Mouse (Mus musculus) forebrain, embryonic 15.5 days (tissue): ENCODE data around the gene Zkscan3. TPM values are rescaled to one million over a fixed set of nuclear protein-coding genes. Genes with fewer than 3 reads are reported as not detected.
A peak's percentile ranks its signal among the peaks of the same experiment; 100 is the strongest.

ENCODE experiments used
- ATAC-seq: fragments of 200-750 bp; cut with Nextera tagmentation; replicated peaks from 2 replicates; pipeline ENCODE4 v1.8.0; 2017; ENCODE audit warnings: mild to moderate bottlenecking, moderate TSS enrichment, moderate library complexity
- H3K27ac ChIP-seq: fragments of 300-500 bp; sonication (generic); replicated peaks from 2 replicates; pipeline ENCODE4 v1.5.1; 2015; ENCODE audit warnings: mild to moderate bottlenecking, inconsistent platforms
- H3K27me3 ChIP-seq: fragments of 300-500 bp; sonication (generic); 2 replicates; pipeline ENCODE4 v1.6.1; 2015; ENCODE audit warnings: inconsistent platforms
- H3K36me3 ChIP-seq: fragments of 300-500 bp; sonication (generic); 2 replicates; pipeline ENCODE4 v1.6.1; 2015; ENCODE audit warnings: mild to moderate bottlenecking, inconsistent platforms
- H3K4me1 ChIP-seq: fragments of 300-500 bp; sonication (generic); 2 replicates; pipeline ENCODE4 v1.6.1; 2015; ENCODE audit warnings: inconsistent platforms
- H3K4me2 ChIP-seq: fragments of 300-500 bp; sonication (generic); replicated peaks from 2 replicates; pipeline ENCODE4 v1.6.1; 2015; ENCODE audit warnings: mild to moderate bottlenecking, inconsistent platforms
- H3K4me3 ChIP-seq: fragments of 300-500 bp; sonication (generic); 2 replicates; pipeline ENCODE4 v1.5.1; 2015; ENCODE audit warnings: mild to moderate bottlenecking, inconsistent platforms
- H3K9ac ChIP-seq: fragments of 300-500 bp; sonication (generic); replicated peaks from 2 replicates; pipeline ENCODE4 v1.6.1; 2015; ENCODE audit warnings: mild to moderate bottlenecking, inconsistent platforms
- H3K9me3 ChIP-seq: fragments of 300-500 bp; sonication (generic); 2 replicates; pipeline ENCODE4 v1.6.1; 2016; ENCODE audit warnings: inconsistent platforms
- WGBS: fragments of 180-500 bp; shearing (Covaris S2); methylation state at CpG from one replicate; pipeline ENCODE4 v1.1.7; 2015; ENCODE audit warnings: mixed read lengths; 5-methylcytosine and 5-hydroxymethylcytosine counted together
- polyA plus RNA-seq: library from polyadenylated mRNA; unstranded; fragments of >200 nt; fragmentation: Nextera tagmentation; extraction: Ambion mirVana; gene quantifications from 2 replicates; pipeline ENCODE4 v1.2.1, GENCODE M21; 2015

Gene Zkscan3
- polyA plus RNA-seq: 94.1 and 98.8 TPM in 2 replicates

DNA sequence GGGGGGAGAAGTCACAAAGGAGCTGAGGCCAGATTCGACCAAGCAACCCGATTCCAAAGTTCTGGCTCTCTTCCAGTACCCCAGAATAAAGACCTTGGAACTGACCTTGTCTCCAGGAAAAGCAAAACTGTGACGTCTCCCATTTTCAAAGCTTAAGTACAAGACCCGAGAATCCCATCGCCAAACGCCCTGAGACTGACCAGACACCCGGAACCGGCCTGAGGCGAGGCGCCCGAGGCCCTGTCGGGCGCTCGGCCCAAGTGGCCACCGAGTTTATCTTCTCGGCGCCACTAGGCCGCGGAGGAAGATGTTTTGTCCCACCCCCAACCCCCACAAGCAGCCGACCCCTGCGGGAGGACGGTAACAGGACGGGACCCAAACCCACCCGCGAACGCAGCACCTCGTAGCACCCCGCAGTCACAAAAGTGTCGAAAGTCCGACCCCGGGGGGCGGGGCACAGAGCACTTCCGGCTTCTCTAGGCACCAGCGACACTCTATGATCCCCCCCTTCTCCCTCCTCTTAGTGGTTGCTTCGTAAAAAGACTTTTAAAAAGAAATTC lies at the start of gene Zkscan3:
Zkscan3 (minus strand) TSS at position 469 of the 560 bp plus-strand sequence.
- Histone ChIP-seq H3K9ac (peak within 1 kb of the TSS; percentile 90), H3K9me3 (no peaks in the 10 kb centered on the region), H3K36me3 (peaks cover 11% of the 10 kb centered on the region), H3K4me1 (peaks cover 32% of the 10 kb centered on the region), H3K27ac (peak within 1 kb of the TSS; percentile 70), H3K27me3 (no peaks in the 10 kb centered on the region), H3K4me2 (peak within 1 kb of the TSS; percentile 67), H3K4me3 (peak within 1 kb of the TSS; percentile 97)
- ATAC-seq: peak; percentile 98
- WGBS: 0% methylated on average over 35 of the region's 35 CpGs

DNA sequence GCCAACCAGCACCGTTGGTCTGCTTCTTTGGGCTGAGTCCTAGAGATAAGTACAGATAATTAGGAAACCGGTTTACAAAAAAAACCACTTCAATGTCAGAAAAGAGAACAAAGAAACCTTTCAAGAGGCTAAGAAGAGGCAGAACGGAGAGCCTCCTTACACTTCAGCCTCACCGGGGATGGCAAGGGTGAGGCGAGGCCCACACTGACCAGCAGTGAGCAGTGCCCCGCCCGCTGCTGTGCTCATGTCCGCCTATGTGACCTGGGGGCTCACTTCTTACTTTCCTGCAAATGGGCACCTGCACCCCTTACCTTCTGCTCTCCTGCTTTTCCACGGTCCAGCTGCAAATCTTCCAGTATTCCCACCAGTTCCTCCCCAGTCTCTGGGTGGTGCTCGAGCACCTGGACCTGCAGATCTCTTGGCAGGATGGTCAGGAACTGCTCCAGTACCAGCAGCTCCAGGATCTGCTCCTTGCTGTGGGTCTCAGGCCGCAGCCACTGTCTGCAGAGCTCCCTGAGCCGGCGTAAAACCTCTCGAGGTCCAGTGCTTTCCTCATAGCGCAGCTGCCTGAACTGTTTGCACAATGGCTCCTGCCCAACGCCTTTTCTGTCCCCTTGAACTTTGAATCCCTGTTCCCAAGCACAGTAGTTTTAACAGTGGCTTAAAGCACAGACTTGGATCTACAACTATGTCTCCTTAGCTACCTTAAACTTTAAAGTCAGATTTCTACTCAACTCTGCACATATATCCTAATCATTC lies 45.5 kb upstream of the Zkscan3 start:
- no peaks in the 10 kb centered on the region for H3K9me3 ChIP-seq
- no peak overlapping the region for H3K27ac ChIP-seq
- H3K4me3 ChIP-seq: no peak overlapping the region
- H3K4me2 ChIP-seq: no peak overlapping the region
- peaks cover 16% of the 10 kb centered on the region for H3K4me1 ChIP-seq
- WGBS: 75% methylated on average over 16 of the region's 16 CpGs
- H3K36me3 ChIP-seq: peaks cover 53% of the 10 kb centered on the region
- no peaks in the 10 kb centered on the region for H3K27me3 ChIP-seq
- H3K9ac ChIP-seq: no peak overlapping the region
- ATAC-seq: no peak

GRCm38 (mm10) chr13:21446796-21447195 lies 44.2 kb upstream of the Zkscan3 start:
- no peak for ATAC-seq

DNA sequence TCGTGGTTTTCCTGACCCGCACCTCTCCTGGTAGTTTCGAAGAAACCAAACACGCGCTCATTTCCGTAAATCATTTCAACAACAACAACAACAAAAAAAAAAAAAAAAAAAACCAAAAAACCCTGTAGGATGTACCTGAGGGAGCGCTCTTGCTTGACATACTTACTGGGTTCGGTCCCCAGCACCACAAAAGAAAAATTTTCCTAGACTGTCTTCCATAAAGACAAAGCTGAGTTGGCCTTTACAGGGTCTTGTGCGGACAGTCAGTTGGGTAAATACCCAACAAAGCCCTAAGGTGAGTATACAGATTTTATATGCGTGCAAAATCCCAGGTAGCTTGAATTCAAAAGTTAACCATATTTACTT lies 38.6 kb upstream of the Zkscan3 start:
- Histone ChIP-seq H3K4me1 (peaks cover 12% of the 10 kb centered on the region; the same call in 1 of the 2 replicates), H3K9me3 (no peaks in the 10 kb centered on the region), H3K9ac (peak overlapping the region; percentile 64), H3K4me3 (peak overlapping the region; percentile 61), H3K36me3 (peaks cover 36% of the 10 kb centered on the region), H3K27ac (peak overlapping the region; percentile 36; the same call in 1 of the 2 replicates), H3K27me3 (no peaks in the 10 kb centered on the region), H3K4me2 (peak overlapping the region; percentile 61)
- WGBS: 14% methylated on average over 10 of the region's 10 CpGs
- peak; percentile 44 for ATAC-seq

More at GRCm38 (mm10) chr13:21446796-21447195, 44.2 kb upstream of the Zkscan3 start:
- no peaks in the 10 kb centered on the region for H3K9me3 ChIP-seq
- H3K27ac ChIP-seq: no peak overlapping the region
- H3K9ac ChIP-seq: no peak overlapping the region
- H3K4me3 ChIP-seq: no peak overlapping the region
- 93% methylated on average over 9 of the region's 9 CpGs for WGBS
- peaks cover 4% of the 10 kb centered on the region; the same call in 1 of the 2 replicates for H3K4me1 ChIP-seq
- no peak overlapping the region for H3K4me2 ChIP-seq
- H3K36me3 ChIP-seq: peaks cover 58% of the 10 kb centered on the region
- no peaks in the 10 kb centered on the region for H3K27me3 ChIP-seq

GRCm38 (mm10) chr13:21440503-21441206 lies 38.1 kb upstream of the Zkscan3 start, which contains the start of gene Pgbd1:
Gene Pgbd1, minus strand, starts transcription at chr13:21441058.
- Histone ChIP-seq H3K9me3 (no peaks in the 10 kb centered on the region), H3K27me3 (no peaks in the 10 kb centered on the region), H3K27ac (peak within 1 kb of the TSS; percentile 36; the same call in 1 of the 2 replicates), H3K4me1 (peaks cover 12% of the 10 kb centered on the region; the same call in 1 of the 2 replicates), H3K4me3 (peak within 1 kb of the TSS; percentile 61), H3K4me2 (peak within 1 kb of the TSS; percentile 61), H3K36me3 (peaks cover 32% of the 10 kb centered on the region), H3K9ac (peak within 1 kb of the TSS; percentile 64)
- WGBS: under 1% methylated on average over 32 of the region's 32 CpGs
- peak; percentile 94 for ATAC-seq

GRCm38 (mm10) chr13:21435476-21435875 lies 32.9 kb upstream of the Zkscan3 start:
- WGBS: 89% methylated on average over 4 of the region's 4 CpGs
- ATAC-seq: no peak
- no peak overlapping the region for H3K9ac ChIP-seq

GRCm38 (mm10) chr13:21427631-21428030 lies 25.1 kb upstream of the Zkscan3 start:
- no peaks in the 10 kb centered on the region for H3K27me3 ChIP-seq
- ATAC-seq: no peak
- no peak overlapping the region for H3K4me2 ChIP-seq
- H3K4me3 ChIP-seq: no peak overlapping the region
- H3K4me1 ChIP-seq: no peaks in the 10 kb centered on the region
- H3K36me3 ChIP-seq: no peaks in the 10 kb centered on the region
- H3K27ac ChIP-seq: no peak overlapping the region
- WGBS: 93% methylated on average over 1 of the region's 1 CpGs
- no peaks in the 10 kb centered on the region for H3K9me3 ChIP-seq
- no peak overlapping the region for H3K9ac ChIP-seq

More at GRCm38 (mm10) chr13:21435476-21435875, 32.9 kb upstream of the Zkscan3 start:
- Histone ChIP-seq H3K4me2 (no peak overlapping the region), H3K4me3 (no peak overlapping the region), H3K36me3 (no peaks in the 10 kb centered on the region), H3K9me3 (no peaks in the 10 kb centered on the region), H3K4me1 (peaks cover 8% of the 10 kb centered on the region; the same call in 1 of the 2 replicates), H3K27ac (no peak overlapping the region), H3K27me3 (no peaks in the 10 kb centered on the region)

- H3K36me3 ChIP-seq: no peaks in the 10 kb centered on the region
- H3K27ac ChIP-seq: no peak overlapping the region
- H3K4me3 ChIP-seq: no peak overlapping the region
- ATAC-seq: no peak
- H3K9me3 ChIP-seq: no peaks in the 10 kb centered on the region
- H3K27me3 ChIP-seq: no peaks in the 10 kb centered on the region
- H3K9ac ChIP-seq: no peak overlapping the region
- WGBS: 68% methylated on average over 5 of the region's 5 CpGs
- H3K4me2 ChIP-seq: no peak overlapping the region
- no peaks in the 10 kb centered on the region for H3K4me1 ChIP-seq
Measured at GRCm38 (mm10) chr13:21423301-21423700, 20.7 kb upstream of the Zkscan3 start.

DNA sequence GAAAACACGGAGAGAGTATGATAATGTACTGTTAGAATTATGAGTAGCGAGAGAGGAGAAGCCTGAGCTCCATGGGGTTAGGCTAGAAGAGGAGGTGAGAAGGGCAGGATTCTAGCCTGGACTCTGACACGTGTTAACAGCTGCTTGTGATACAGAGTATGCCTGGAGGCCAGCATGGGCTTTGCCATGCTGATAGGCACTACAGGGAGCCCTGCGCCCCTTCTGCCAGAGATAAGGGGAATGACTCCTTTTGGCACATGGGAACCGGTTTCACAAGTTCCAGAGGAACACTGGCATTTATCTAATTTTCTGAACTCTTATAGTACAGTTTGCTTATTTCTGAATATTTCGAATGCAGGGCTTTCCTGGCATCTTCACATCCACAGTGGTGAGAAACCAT lies 16.3 kb upstream of the Zkscan3 start:
- H3K27ac ChIP-seq: no peak overlapping the region
- H3K9me3 ChIP-seq: no peaks in the 10 kb centered on the region
- H3K36me3 ChIP-seq: no peaks in the 10 kb centered on the region
- no peak overlapping the region for H3K9ac ChIP-seq
- no peak overlapping the region for H3K4me3 ChIP-seq
- H3K27me3 ChIP-seq: no peaks in the 10 kb centered on the region
- H3K4me2 ChIP-seq: no peak overlapping the region
- WGBS: 77% methylated on average over 6 of the region's 6 CpGs
- no peak for ATAC-seq
- H3K4me1 ChIP-seq: no peaks in the 10 kb centered on the region

DNA sequence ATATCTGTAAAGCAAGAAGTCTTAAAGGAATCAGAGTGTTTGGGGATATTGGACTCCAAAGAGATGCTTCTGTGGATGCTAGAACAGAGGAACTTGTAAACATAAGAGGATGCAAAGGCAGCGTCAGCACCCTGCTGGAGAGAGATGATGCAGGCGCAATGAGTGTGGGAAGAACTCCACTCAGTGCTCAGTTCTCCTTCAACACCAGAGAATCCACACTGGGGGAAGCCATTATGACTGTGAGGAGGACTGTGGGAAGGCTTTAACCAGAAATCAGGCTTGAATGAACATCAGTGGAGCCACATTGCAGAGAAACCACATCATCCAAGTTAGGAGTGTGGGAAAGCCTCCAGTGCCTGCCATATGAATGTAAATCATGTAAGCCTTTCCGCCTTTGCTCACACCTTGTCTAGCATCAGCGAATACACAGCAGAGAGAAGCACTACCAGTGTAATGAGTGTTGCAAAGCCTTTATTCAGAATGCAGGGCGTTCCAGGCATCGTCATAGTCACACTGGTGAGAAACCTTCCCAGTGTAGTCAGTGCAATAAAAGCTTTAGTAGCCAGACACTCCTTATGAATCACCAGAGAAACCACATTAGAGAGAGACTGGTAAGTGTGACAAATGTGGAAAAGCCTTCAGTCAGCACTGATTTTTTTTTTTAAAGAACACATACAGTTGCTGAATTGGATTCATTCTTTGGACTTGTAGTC lies 14.9 kb upstream of the Zkscan3 start:
- Histone ChIP-seq H3K4me1 (no peaks in the 10 kb centered on the region), H3K36me3 (no peaks in the 10 kb centered on the region), H3K9me3 (no peaks in the 10 kb centered on the region), H3K27ac (no peak overlapping the region), H3K4me2 (no peak overlapping the region), H3K9ac (no peak overlapping the region), H3K4me3 (no peak overlapping the region), H3K27me3 (no peaks in the 10 kb centered on the region)
- ATAC-seq: no peak
- 85% methylated on average over 6 of the region's 6 CpGs for WGBS

DNA sequence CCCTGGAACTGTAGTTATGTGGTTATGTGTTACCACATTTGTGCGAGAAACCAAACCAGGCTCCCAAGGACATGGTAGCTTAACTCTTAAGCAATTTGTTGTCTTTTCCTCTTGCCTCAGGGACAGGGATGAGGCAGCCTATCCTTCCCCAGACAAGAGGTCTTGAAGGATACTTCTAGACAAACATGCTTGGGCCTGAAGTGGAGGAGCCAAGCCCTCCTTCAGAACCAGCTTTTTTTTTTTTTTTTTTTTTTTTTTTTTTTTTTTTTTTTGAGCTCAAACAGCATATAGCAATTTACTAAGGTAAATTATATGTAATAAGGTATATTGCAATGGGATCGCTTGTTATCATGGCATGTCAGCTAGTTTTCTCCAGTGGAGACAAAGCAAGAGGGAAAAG lies 13.2 kb upstream of the Zkscan3 start:
- WGBS: 97% methylated on average over 2 of the region's 2 CpGs
- H3K4me1 ChIP-seq: no peaks in the 10 kb centered on the region

More for the DNA sequence above, 13.2 kb upstream of the Zkscan3 start:
- Histone ChIP-seq H3K9me3 (no peaks in the 10 kb centered on the region), H3K27me3 (no peaks in the 10 kb centered on the region), H3K9ac (no peak overlapping the region), H3K36me3 (no peaks in the 10 kb centered on the region), H3K4me2 (no peak overlapping the region), H3K27ac (no peak overlapping the region), H3K4me3 (no peak overlapping the region)
- ATAC-seq: no peak
